Mouse (Mus musculus): Measurements from ENCODE around the gene Tdpoz4. TPM values are rescaled to one million over a fixed set of nuclear protein-coding genes. Genes with fewer than 3 reads are reported as not detected.
"Not testable (repeated sequence)": the region's sequence is repeated elsewhere in the genome, so short reads cannot be mapped to it uniquely, and the experiment has no call there.

Gene Tdpoz4
- total RNA-seq (2014; rRNA removed), result not detected in 2 replicates
- not detected in 2 replicates for polyA plus RNA-seq (2015; fragmentation: Nextera tagmentation; extraction: Ambion mirVana)

DNA sequence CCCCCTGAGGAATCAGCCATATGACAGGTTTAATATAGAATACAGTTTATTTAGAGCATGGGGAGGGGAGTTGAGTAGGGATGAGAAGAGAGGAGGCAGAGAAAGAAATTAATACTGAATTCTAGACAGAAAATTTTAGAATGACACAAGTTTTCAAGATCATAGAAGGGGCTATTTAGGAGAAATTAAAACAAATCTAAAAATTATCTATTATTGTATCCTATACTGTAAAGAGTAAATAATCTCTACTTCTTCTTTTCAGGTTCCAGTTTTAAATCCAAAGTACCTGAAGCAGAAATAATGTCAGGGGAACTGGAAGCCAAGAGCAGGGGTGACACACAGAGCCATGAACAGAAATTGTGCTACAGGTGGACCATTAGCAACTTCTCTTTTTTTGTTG, at the start of gene Tdpoz4:
Tdpoz4 (plus strand) TSS at position 301 of the 400 bp plus-strand sequence.
- not testable (repeated sequence) for ATAC-seq (ENCODE audit: low FRiP score); H3K4me2 ChIP-seq (ENCODE audit: low read depth, low read length, poor library complexity, severe bottlenecking); H3K36me3 ChIP-seq (ENCODE audit: insufficient read depth, low read length); H3K4me3 ChIP-seq (ENCODE audit: low read depth, low read length); H3K27me3 ChIP-seq (ENCODE audit: insufficient read depth, low read length); H3K9me3 ChIP-seq (ENCODE audit: low read length); DNase-seq (ENCODE audit: low spot score); H3K9ac ChIP-seq (replicated peaks; ENCODE audit: low read length, poor library complexity, severe bottlenecking); H3K27ac ChIP-seq (ENCODE audit: low read depth, low read length); H3K4me1 ChIP-seq (ENCODE audit: insufficient read depth, low read length)

DNA sequence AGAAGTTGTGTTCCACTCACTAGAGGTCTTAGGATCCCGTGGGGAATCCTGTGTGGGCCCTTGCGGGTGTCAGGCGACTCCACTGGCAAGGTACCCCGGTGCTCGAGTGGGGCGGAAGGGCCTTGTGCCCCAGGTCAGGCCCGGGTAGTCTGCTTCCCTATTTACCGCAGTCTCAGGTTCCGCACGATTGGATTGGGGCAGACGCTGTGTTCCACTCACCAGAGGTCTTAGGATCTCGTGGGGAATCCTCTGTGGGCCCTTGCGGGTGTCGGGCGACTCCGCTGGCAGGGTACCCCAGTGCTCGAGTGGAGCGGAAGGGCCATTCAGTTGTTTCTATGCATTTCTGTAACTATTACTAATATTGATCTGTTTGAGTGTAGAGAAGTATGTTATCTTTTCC, 42.2 kb upstream of the Tdpoz4 start:
- H3K4me3 ChIP-seq (ENCODE audit: low read depth, low read length); H3K9ac ChIP-seq (replicated peaks; ENCODE audit: low read length, poor library complexity, severe bottlenecking); ATAC-seq (ENCODE audit: low FRiP score); DNase-seq (ENCODE audit: low spot score); H3K4me2 ChIP-seq (ENCODE audit: low read depth, low read length, poor library complexity, severe bottlenecking); H3K36me3 ChIP-seq (ENCODE audit: insufficient read depth, low read length); H3K27ac ChIP-seq (ENCODE audit: low read depth, low read length); H3K9me3 ChIP-seq (ENCODE audit: low read length); H3K27me3 ChIP-seq (ENCODE audit: insufficient read depth, low read length); H3K4me1 ChIP-seq (ENCODE audit: insufficient read depth, low read length): not testable (repeated sequence)
- 91% methylated on average over 18 of the region's 18 CpGs for WGBS

DNA sequence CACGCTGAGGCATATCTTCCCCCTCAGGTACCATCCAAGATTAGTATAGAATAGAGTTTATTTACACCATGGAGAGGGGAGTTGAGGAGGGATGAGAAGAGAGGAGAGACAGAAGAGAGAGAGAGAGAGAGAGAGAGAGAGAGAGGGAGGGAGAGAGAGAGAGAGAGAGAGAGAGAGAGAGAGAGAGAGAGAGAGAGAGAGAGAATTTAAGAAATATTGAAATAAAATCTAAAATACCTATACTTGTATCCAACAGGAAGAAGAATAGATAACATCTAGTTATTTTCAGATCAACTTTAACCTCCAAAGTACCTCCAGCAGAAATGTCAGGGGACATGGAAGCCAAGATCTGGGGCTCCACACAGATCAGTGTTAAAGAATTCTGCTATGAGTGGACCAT, 23.5 kb upstream of the Tdpoz4 start, which contains the start of gene Gm5773:
Gm5773 (plus strand) TSS at position 301 of the 400 bp plus-strand sequence.
- WGBS, result 88% methylated on average over 1 of the region's 1 CpGs
- not testable (repeated sequence) for H3K4me3 ChIP-seq (ENCODE audit: low read depth, low read length); H3K4me1 ChIP-seq (ENCODE audit: insufficient read depth, low read length); ATAC-seq (ENCODE audit: low FRiP score); H3K9me3 ChIP-seq (ENCODE audit: low read length); H3K36me3 ChIP-seq (ENCODE audit: insufficient read depth, low read length); H3K4me2 ChIP-seq (ENCODE audit: low read depth, low read length, poor library complexity, severe bottlenecking); H3K27ac ChIP-seq (ENCODE audit: low read depth, low read length); H3K9ac ChIP-seq (replicated peaks; ENCODE audit: low read length, poor library complexity, severe bottlenecking); H3K27me3 ChIP-seq (ENCODE audit: insufficient read depth, low read length); DNase-seq (ENCODE audit: low spot score)

DNA sequence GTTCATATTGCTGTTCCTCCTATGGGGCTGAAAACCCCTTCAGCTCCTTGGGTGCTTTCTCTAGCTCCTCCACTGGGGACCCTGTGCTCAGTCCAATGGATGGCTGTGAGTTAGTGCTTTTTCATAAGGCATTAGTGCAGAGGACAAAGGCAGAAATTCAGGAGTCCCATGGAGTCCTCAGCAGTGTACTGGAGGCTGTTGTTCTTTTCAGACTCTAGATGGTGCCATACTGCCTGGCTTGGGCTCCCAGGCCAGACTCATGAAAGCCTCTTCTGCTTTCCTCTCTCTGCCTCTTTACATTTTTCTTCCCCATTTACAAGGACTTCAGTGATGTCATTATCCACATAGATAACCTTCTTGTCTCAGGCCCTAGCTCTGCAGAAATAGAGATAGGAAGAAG, 17.1 kb downstream of the Tdpoz4 start:
- DNase-seq (ENCODE audit: low spot score), result peak; percentile 44
- ATAC-seq (ENCODE audit: low FRiP score); H3K4me1 ChIP-seq (ENCODE audit: insufficient read depth, low read length); H3K9ac ChIP-seq (replicated peaks; ENCODE audit: low read length, poor library complexity, severe bottlenecking); H3K9me3 ChIP-seq (ENCODE audit: low read length); H3K27me3 ChIP-seq (ENCODE audit: insufficient read depth, low read length); H3K27ac ChIP-seq (ENCODE audit: low read depth, low read length); H3K4me2 ChIP-seq (ENCODE audit: low read depth, low read length, poor library complexity, severe bottlenecking); H3K4me3 ChIP-seq (ENCODE audit: low read depth, low read length); H3K36me3 ChIP-seq (ENCODE audit: insufficient read depth, low read length): not testable (repeated sequence)
- peak; percentile 52 for TF ChIP-seq CTCF (IDR thresholded peaks at IDR 0.05)

DNA sequence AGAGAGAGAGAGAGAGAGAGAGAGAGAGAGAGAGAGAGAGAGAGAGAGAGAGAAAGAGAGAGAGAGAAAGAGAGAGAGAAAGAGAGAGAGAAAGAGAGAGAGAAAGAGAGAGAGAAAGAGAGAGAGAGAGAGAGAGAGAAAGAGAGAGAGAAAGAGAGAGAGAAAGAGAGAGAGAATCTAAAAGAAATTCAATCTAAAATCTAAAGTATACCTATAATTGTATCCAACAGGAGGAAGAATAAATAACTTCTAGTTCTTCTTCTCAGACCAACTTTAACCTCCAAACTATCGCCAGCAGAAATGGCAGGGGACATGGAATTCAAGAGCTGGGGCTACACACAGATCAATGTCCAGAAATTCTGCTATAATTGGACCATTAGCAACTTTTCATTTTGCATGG, 29.5 kb downstream of the Tdpoz4 start, which contains the start of gene Tdpoz3:
Tdpoz3 (plus strand) TSS at position 301 of the 400 bp plus-strand sequence.
- WGBS, result 90% methylated on average over 1 of the region's 1 CpGs

More for the DNA sequence above, 29.5 kb downstream of the Tdpoz4 start, which contains the start of gene Tdpoz3:
- ATAC-seq (ENCODE audit: low FRiP score); H3K9me3 ChIP-seq (ENCODE audit: low read length); H3K27ac ChIP-seq (ENCODE audit: low read depth, low read length); H3K9ac ChIP-seq (replicated peaks; ENCODE audit: low read length, poor library complexity, severe bottlenecking); H3K4me3 ChIP-seq (ENCODE audit: low read depth, low read length); H3K4me1 ChIP-seq (ENCODE audit: insufficient read depth, low read length); H3K36me3 ChIP-seq (ENCODE audit: insufficient read depth, low read length); H3K4me2 ChIP-seq (ENCODE audit: low read depth, low read length, poor library complexity, severe bottlenecking); H3K27me3 ChIP-seq (ENCODE audit: insufficient read depth, low read length); DNase-seq (ENCODE audit: low spot score): not testable (repeated sequence)

Other genes with a start within 250 kb of the Tdpoz4 start
- 68.9 and 74.5 TPM in 2 replicates for gene S100a10, start 241.3 kb upstream of the Tdpoz4 start, total RNA-seq (2014; rRNA removed)
- 134 and 136 TPM in 2 replicates for gene S100a10, start 241.3 kb upstream of the Tdpoz4 start, polyA plus RNA-seq (2015; fragmentation: Nextera tagmentation; extraction: Ambion mirVana)
- gene Tdpoz2, start 143.7 kb upstream of the Tdpoz4 start, total RNA-seq (2014; rRNA removed), result not detected in 2 replicates
- not detected in 2 replicates for gene Tdpoz2, start 143.7 kb upstream of the Tdpoz4 start, polyA plus RNA-seq (2015; fragmentation: Nextera tagmentation; extraction: Ambion mirVana)
- gene Tdpoz1, start 120.1 kb upstream of the Tdpoz4 start, total RNA-seq (2014; rRNA removed), result not detected in 2 replicates
- not detected in 2 replicates for gene Tdpoz1, start 120.1 kb upstream of the Tdpoz4 start, polyA plus RNA-seq (2015; fragmentation: Nextera tagmentation; extraction: Ambion mirVana)
- not detected in 2 replicates for gene Gm37596, start 103.3 kb upstream of the Tdpoz4 start, total RNA-seq (2014; rRNA removed)
- not detected in 2 replicates for gene Gm37596, start 103.3 kb upstream of the Tdpoz4 start, polyA plus RNA-seq (2015; fragmentation: Nextera tagmentation; extraction: Ambion mirVana)
- gene Gm5773, start 23.4 kb upstream of the Tdpoz4 start, total RNA-seq (2014; rRNA removed), result not detected in 2 replicates
- not detected in 2 replicates for gene Gm5773, start 23.4 kb upstream of the Tdpoz4 start, polyA plus RNA-seq (2015; fragmentation: Nextera tagmentation; extraction: Ambion mirVana)
- gene Tdpoz3, start 29.6 kb downstream of the Tdpoz4 start, total RNA-seq (2014; rRNA removed), result not detected in 2 replicates
- not detected in 2 replicates for gene Tdpoz3, start 29.6 kb downstream of the Tdpoz4 start, polyA plus RNA-seq (2015; fragmentation: Nextera tagmentation; extraction: Ambion mirVana)
- gene Gm9117, start 147.1 kb downstream of the Tdpoz4 start, total RNA-seq (2014; rRNA removed), result not detected in 2 replicates
- gene Gm9117, start 147.1 kb downstream of the Tdpoz4 start, polyA plus RNA-seq (2015; fragmentation: Nextera tagmentation; extraction: Ambion mirVana), result not detected in 2 replicates
- not detected in 2 replicates for gene Tdpoz5, start 164.9 kb downstream of the Tdpoz4 start, total RNA-seq (2014; rRNA removed)
- gene Tdpoz5, start 164.9 kb downstream of the Tdpoz4 start, polyA plus RNA-seq (2015; fragmentation: Nextera tagmentation; extraction: Ambion mirVana), result not detected in 2 replicates

Measured in midbrain, postnatal 0 days (tissue).